Mouse (Mus musculus) left cerebral cortex, adult 11 months (tissue): ENCODE data around the gene Bpifb1.
"Not testable (repeated sequence)": the region's sequence is repeated elsewhere in the genome, so short reads cannot be mapped to it uniquely, and the experiment has no call there.

Source experiments
- DNase-seq: peaks from one replicate; pipeline ENCODE4 v3.0.0; 2022; ENCODE audit warnings: low spot score

The Bpifb1 gene

DNA sequence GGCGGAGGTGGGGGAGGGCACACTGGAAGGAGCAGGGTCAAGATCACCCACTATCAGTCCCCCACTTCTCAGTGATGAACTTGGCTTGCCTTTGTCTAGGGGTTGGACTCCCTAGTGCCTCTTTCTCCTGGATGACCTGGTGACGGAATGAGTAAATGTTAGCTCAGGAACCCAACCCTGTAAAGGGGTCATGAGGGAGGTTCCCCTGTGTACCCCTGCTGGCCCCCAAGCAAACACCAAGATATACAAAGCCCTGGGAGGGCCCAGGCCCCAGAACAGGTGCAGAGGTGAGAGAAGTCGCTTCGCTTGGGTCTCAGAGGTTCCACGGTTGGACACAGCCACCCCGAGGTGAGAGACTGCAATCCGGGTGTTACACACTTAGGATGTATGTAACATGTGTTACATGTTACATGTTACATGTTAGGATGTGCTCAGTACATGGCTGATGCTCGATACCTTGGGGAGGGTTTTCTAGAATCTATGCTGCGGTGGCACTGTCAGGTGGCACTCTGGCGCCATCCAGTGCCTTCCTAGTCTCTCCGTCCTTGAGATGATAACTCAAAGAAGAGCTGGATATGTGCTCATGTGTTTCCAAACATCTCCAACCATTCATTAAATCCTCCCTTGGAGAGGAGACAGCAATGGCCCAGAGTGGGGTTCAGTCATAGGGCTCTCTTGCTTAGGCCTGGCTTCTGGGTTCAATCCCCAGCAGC lies at the start of gene Bpifb1:
Bpifb1 (plus strand) TSS at position 273 of the 713 bp plus-strand sequence.
- no peak for DNase-seq

GRCm38 (mm10) chr2:154142580-154142979 lies 48.0 kb upstream of the Bpifb1 start, which contains the start of gene Bpifa1:
Gene Bpifa1 (plus strand): TSS chr2:154142880.
- DNase-seq, result no peak

- no peak for DNase-seq
Observed at GRCm38 (mm10) chr2:154143735-154144134, 46.9 kb upstream of the Bpifb1 start.

DNA sequence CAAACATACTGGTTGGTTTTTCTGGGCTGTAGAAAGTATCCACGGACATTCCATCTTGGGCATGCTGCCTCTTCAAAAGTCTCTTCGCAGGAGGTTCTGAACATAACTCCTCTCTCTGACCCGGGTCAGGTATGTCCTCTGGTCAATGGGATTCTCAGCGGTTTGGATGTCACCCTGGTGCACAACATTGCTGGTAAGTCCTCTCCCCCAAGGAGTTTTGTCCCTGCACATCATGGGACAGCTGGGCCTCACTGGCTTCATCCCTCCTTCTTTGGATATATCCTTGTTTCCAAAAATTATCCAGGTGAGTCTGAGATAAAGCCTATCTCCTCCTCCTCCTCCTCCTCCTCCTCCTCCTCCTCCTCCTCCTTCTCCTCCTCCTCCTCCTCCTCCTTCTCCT lies 43.1 kb upstream of the Bpifb1 start:
- no peak for DNase-seq

GRCm38 (mm10) chr2:154158433-154158832 lies 32.2 kb upstream of the Bpifb1 start:
- DNase-seq, result no peak

- no peak for DNase-seq
Observed at GRCm38 (mm10) chr2:154162307-154162706, 28.3 kb upstream of the Bpifb1 start, which contains the start of gene Bpifa5. Gene Bpifa5 (plus strand): TSS chr2:154162607.

DNA sequence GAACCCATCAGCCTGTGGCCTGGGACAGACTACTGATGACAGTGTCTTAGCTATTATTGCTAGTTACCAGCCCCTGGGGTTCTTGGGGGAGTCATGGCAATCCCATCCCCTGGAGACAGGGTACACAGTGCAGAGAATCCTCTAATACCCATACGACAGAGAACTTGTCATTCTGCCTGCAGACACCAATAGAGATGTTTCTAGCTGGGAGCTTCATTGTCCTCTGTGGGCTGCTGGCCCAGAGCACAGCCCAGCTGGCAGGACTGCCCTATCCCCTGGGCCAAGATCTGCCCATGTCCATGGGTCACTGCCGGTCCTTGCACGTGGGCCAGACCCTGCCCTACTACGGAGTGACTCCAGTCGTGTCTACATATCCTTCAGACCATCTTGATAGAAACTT lies 27.3 kb upstream of the Bpifb1 start:
- no peak for DNase-seq

GRCm38 (mm10) chr2:154169172-154169571 lies 21.4 kb upstream of the Bpifb1 start:
- DNase-seq, result no peak

DNA sequence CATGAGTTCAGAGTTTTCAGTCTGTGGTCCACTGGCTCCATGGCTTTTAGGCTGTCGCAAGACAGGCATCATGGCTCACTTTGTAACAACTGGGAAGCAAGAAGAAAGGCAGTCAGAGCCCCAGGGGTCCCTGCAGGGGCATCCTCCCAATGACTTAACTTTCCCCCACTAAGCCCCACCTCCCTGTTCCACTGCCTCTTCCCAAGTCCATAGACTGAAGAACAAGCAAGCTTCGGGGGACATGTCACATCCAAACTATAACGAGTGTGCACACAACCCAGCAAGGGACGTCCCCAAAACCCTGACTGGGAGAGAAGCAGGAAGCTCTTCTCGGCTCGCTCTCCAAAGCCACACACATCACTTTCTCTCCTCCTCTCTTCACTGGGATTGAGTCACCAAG lies 19.0 kb upstream of the Bpifb1 start:
- no peak for DNase-seq

DNA sequence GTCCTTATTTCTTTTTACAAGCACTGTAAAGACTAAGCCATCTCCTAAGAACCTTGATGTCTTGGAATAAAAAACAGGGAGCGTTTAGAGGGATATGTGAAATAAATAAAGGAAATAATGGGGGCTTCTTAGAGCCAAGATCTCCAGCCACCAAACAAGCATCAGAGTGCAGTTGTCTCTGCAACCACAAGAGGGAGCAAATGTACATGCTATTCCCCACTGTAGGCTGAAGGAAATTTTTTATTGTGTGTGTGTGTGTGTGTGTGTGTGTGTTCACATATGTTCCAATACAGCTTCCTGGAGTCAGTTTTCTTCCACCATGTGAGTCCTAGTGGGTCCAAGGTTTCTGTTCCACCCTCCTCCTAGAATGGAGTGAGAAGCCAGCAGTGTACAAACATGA lies 17.3 kb upstream of the Bpifb1 start:
- no peak for DNase-seq

DNA sequence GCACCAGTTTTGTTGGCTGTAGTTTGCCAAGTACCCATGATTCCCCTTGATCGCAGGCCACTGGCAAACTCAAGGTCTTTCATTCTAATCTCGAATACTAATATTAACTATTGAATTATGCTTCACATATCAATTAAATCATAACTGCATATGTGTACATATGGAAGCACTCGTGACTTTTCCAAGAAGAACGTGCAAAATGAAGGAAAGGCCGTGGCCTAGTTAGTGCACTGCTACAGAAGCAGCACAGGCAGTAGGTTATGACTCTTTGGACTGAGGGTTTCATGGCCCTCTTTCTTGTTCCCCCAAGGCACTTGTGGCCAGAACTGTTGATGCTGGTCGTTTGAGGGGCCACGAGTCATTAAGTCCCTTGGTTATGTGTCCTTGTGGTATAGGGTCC lies 8.7 kb upstream of the Bpifb1 start:
- DNase-seq, result not testable (repeated sequence)

DNA sequence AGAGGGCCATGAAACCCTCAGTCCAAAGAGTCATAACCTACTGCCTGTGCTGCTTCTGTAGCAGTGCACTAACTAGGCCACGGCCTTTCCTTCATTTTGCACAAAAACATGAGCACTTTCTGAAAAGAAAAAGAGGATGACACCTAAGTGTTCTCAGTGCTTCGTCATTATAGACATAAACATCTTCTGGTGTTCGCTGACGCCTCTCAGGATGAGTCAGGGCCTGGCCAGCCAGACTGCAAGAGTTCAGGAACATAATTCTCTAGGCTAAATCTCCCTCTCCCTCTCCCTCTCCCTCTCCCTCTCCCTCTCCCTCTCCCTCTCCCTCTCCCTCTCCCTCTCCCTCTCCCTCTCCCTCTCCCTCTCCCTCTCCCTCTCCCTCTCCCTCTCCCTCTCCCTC lies 7.6 kb upstream of the Bpifb1 start:
- not testable (repeated sequence) for DNase-seq

DNA sequence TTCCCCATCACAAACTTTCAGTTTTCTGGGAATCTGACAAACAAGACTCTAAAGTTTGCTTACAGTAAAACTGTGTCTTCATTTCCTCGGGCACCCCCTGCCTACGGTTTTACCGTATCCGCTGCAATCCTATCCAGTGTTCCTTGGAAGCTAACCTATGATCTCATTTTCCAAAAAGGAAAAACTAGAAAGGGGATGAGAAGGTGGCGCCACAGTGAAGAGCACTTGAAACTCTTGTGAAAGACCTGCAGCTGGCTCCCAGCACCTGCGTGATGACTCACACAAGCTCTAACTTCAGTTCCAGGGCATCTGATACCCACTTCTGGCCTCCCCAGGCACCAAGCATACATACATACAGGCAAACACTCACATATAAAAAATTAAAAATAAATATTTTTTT lies 5.3 kb upstream of the Bpifb1 start:
- DNase-seq, result no peak

GRCm38 (mm10) chr2:154185748-154186147 lies 4.9 kb upstream of the Bpifb1 start:
- DNase-seq, result no peak

- DNase-seq, result no peak
Observed at GRCm38 (mm10) chr2:154187468-154187867, 3.1 kb upstream of the Bpifb1 start.

GRCm38 (mm10) chr2:154189877-154190434 lies 662 bp upstream of the Bpifb1 start:
- DNase-seq, result no peak

GRCm38 (mm10) chr2:154192141-154192540 lies 1.5 kb downstream of the Bpifb1 start:
- DNase-seq, result no peak

DNA sequence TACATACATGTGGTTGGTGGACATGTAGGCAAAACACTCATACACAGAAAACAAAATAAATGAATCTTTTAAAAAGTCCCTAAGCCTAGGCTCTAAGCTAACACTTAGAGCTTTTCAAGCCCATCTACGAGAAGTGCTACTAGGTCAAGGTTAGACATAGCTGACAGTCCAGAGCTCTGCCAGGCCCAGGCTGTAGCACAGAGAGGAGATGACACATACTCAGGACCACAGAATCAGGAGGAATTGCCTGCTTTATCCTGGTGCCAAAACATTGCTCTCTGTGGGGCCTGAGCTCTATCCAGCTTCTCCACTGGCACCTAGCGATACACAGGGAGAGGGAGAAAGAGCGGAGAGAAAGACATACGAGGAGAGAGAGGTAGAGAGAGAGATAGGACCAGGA lies 2.5 kb downstream of the Bpifb1 start:
- DNase-seq, result no peak

DNA sequence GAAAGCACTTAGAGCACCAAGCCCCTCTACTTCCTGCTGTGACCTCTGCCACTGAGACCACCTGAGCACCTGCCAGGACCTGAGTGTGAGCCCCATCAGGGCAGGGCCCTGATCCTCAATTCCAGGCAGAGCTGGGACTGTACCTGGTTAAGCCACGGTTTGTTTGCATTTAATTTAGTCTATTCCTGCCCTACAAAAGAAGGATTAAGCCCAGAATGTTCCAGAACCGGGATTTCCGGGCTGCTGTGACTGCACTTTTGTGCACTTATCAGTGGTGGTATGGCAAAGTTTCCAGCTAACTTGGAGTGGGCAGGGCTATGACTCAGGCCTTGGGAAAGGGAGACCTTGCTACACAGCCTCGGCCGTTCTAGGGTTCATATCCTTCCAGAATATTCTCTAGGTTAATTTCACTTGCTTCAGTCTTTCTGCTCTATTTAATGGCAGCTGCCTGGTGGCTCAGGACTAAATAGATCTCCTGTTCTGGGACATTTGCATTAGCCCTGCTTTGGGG lies 3.4 kb downstream of the Bpifb1 start:
- no peak for DNase-seq

GRCm38 (mm10) chr2:154197036-154197435 lies 6.4 kb downstream of the Bpifb1 start:
- DNase-seq, result no peak

DNA sequence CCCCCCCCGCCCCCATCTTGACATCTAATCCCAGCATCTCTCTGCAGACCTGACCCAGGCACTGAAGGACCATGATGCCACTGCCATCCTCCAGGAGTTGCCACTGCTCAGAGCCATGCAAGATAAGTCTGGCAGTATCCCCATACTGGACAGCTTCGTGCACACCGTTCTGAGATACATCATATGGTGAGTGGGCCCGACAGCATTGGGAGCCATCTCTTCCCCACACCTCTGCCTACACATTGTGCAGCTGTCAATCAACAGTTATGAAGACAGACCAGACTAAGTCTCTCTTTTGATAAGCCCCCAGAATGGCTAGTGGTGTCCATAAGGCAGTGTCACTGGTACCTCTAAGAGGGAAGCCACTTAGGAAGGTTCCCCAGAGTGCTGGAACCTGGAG lies 14.0 kb downstream of the Bpifb1 start:
- no peak for DNase-seq

DNA sequence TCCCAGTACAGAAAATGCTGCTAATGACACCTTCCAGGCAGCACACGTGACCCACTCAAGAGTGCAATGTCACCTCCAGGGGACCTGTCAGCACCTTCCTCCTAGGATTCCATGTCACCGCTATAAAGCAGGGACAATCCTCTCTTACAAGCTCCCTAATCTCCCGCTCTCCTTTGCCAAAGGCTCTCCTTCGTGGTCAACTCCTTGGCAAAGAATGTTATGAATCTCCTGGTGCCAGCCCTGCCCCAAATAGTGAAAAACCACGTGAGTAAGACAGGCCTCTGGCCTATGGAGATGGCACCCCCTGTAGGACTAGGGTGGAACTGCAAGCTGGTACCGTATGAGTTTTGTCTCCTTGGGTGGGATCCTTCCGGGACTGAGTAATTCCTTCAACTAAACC lies 16.3 kb downstream of the Bpifb1 start:
- DNase-seq, result no peak

DNA sequence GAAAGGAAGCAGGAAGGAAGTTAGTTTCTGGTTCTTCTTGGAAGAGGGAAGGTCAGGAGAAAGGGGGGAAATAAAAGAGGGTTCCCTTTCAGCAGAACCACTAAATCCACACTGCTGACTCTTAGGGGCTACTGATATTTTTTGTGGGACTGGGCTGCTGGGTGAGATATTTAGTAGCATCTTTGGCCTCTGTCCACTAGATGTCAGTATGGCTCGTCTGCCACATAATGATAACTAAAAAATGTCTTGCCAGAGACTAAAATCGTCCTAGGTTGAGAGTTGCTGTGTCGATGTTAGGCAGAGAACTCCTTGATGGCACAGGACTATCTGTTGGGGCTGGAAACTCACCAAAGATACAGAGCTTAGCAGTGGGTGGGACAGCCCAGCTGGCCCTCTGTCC lies 18.5 kb downstream of the Bpifb1 start:
- DNase-seq, result no peak

- DNase-seq, result no peak
Observed at GRCm38 (mm10) chr2:154211121-154211520, 20.5 kb downstream of the Bpifb1 start.
